Mouse (Mus musculus): Measurements from ENCODE around the gene Plod2. TPM values are rescaled to one million over a fixed set of nuclear protein-coding genes. Genes with fewer than 3 reads are reported as not detected.
A peak's percentile ranks its signal among the peaks of the same experiment; 100 is the strongest.

Plod2 gene
- total RNA-seq (2021) (100 to 1,000 TPM; 134 to 206 TPM), polyA plus RNA-seq (2012; rRNA removed) (46.7 and 49.0 TPM in 2 replicates)
- long read RNA-seq, transcript Plod2-201 (19 exons, 3,649 nt): major isoform, 34 of 47 reads
- long read RNA-seq, transcript Plod2-203 (20 exons, 3,663 nt): minor isoform, 7 of 47 reads
- long read RNA-seq, partial matches to known transcripts: 4 of 47 reads
- long read RNA-seq, other reads (novel, unspliced or antisense): 2 of 47 reads

GRCm38 (mm10) chr9:92541977-92542561 lies at the start of gene Plod2:
Gene Plod2 (plus strand): TSS chr9:92542223.
- peak; percentile 93 for DNase-seq

- peak; percentile 86 for DNase-seq
Measured at GRCm38 (mm10) chr9:92499710-92500410, 42.2 kb upstream of the Plod2 start.

GRCm38 (mm10) chr9:92504256-92504655 lies 37.8 kb upstream of the Plod2 start:
- no peak for DNase-seq

GRCm38 (mm10) chr9:92504889-92505288 lies 37.1 kb upstream of the Plod2 start:
- DNase-seq: no peak

GRCm38 (mm10) chr9:92511696-92512095 lies 30.3 kb upstream of the Plod2 start:
- peak; percentile 22 for DNase-seq

GRCm38 (mm10) chr9:92517036-92517435 lies 25.0 kb upstream of the Plod2 start:
- no peak for DNase-seq

- DNase-seq: no peak
Measured at GRCm38 (mm10) chr9:92520751-92521150, 21.3 kb upstream of the Plod2 start.

GRCm38 (mm10) chr9:92524506-92524905 lies 17.5 kb upstream of the Plod2 start:
- no peak for DNase-seq

- DNase-seq: no peak
Measured at GRCm38 (mm10) chr9:92530055-92530454, 12.0 kb upstream of the Plod2 start.

- DNase-seq: peak; percentile 42
Measured at GRCm38 (mm10) chr9:92537735-92538134, 4.3 kb upstream of the Plod2 start.

GRCm38 (mm10) chr9:92538216-92538615 lies 3.8 kb upstream of the Plod2 start:
- peak; percentile 32 for DNase-seq

- peak; percentile 72 for DNase-seq
Measured at GRCm38 (mm10) chr9:92542591-92543416, 781 bp downstream of the Plod2 start.

- peak; percentile 30 for DNase-seq
Measured at GRCm38 (mm10) chr9:92544146-92544545, 2.1 kb downstream of the Plod2 start.

- no peak for DNase-seq
Measured at GRCm38 (mm10) chr9:92545021-92545420, 3.0 kb downstream of the Plod2 start.

- DNase-seq: peak; percentile 64
Measured at GRCm38 (mm10) chr9:92546446-92546845, 4.4 kb downstream of the Plod2 start.

GRCm38 (mm10) chr9:92547106-92547505 lies 5.1 kb downstream of the Plod2 start:
- DNase-seq: no peak

GRCm38 (mm10) chr9:92547821-92548220 lies 5.8 kb downstream of the Plod2 start:
- no peak for DNase-seq

GRCm38 (mm10) chr9:92548603-92549002 lies 6.6 kb downstream of the Plod2 start:
- peak; percentile 40 for DNase-seq

GRCm38 (mm10) chr9:92549811-92550490 lies 7.9 kb downstream of the Plod2 start:
- peak; percentile 87 for DNase-seq

GRCm38 (mm10) chr9:92550981-92551380 lies 9.0 kb downstream of the Plod2 start:
- peak; percentile 42 for DNase-seq

- DNase-seq: no peak
Measured at GRCm38 (mm10) chr9:92551666-92552065, 9.6 kb downstream of the Plod2 start.

GRCm38 (mm10) chr9:92552691-92553090 lies 10.7 kb downstream of the Plod2 start:
- DNase-seq: no peak

All from adrenal gland, adult 2 months (tissue).